Mouse (Mus musculus): ENCODE data around the gene Mtus2. TPM values are rescaled to one million over a fixed set of nuclear protein-coding genes. Genes with fewer than 3 reads are reported as not detected.

Mtus2 gene
- polyA plus RNA-seq, 1 experiment: 0.80 TPM

- Histone ChIP-seq H3K27ac (ENCODE audit: insufficient read depth, low read depth, low read length) (peak overlapping the region; percentile 35), H3K27me3 (replicated peaks; ENCODE audit: control insufficient read depth, insufficient read depth, low read length) (no peaks in the 10 kb centered on the region), H3K4me1 (ENCODE audit: control insufficient read depth, insufficient read depth, low read length) (no peaks in the 10 kb centered on the region; the same call in 1 of the 2 replicates), H3K36me3 (ENCODE audit: control insufficient read depth, insufficient read depth, low read length) (no peaks in the 10 kb centered on the region), H3K4me3 (ENCODE audit: insufficient read depth, low read depth, low read length) (no peak overlapping the region)
- no peak for TF ChIP-seq POLR2A (IDR thresholded peaks at IDR 0.05; ENCODE audit: low read depth, low read length)
- TF ChIP-seq CTCF (conservative IDR thresholded peaks at IDR 0.05; ENCODE audit: insufficient read depth, insufficient read length, low read depth, low read length): no peak
- peak; percentile 34 for DNase-seq
- WGBS: 10% methylated on average over 3 of the region's 3 CpGs
Measured at GRCm38 (mm10) chr5:148361759-148362010, 404.6 kb downstream of the Mtus2 start.

- H3K27me3 ChIP-seq (replicated peaks; ENCODE audit: control insufficient read depth, insufficient read depth, low read length): no peaks in the 10 kb centered on the region
- no peak overlapping the region for H3K4me3 ChIP-seq (ENCODE audit: insufficient read depth, low read depth, low read length)
- no peaks in the 10 kb centered on the region for H3K36me3 ChIP-seq (ENCODE audit: control insufficient read depth, insufficient read depth, low read length)
- 95% methylated on average over 7 of the region's 7 CpGs for WGBS
- no peak for TF ChIP-seq POLR2A (IDR thresholded peaks at IDR 0.05; ENCODE audit: low read depth, low read length)
- no peak for TF ChIP-seq CTCF (conservative IDR thresholded peaks at IDR 0.05; ENCODE audit: insufficient read depth, insufficient read length, low read depth, low read length)
- DNase-seq: no peak
- no peaks in the 10 kb centered on the region; the same call in 1 of the 2 replicates for H3K4me1 ChIP-seq (ENCODE audit: control insufficient read depth, insufficient read depth, low read length)
- peak overlapping the region; percentile 35; the same call in 1 of the 2 replicates for H3K27ac ChIP-seq (ENCODE audit: insufficient read depth, low read depth, low read length)
Measured at GRCm38 (mm10) chr5:148362296-148362695, 405.2 kb downstream of the Mtus2 start.

GRCm38 (mm10) chr5:148363441-148364113, 406.5 kb downstream of the Mtus2 start:
- Histone ChIP-seq H3K27ac (ENCODE audit: insufficient read depth, low read depth, low read length) (no peak overlapping the region), H3K4me3 (ENCODE audit: insufficient read depth, low read depth, low read length) (no peak overlapping the region), H3K4me1 (ENCODE audit: control insufficient read depth, insufficient read depth, low read length) (no peaks in the 10 kb centered on the region; the same call in 1 of the 2 replicates), H3K27me3 (replicated peaks; ENCODE audit: control insufficient read depth, insufficient read depth, low read length) (no peaks in the 10 kb centered on the region), H3K36me3 (ENCODE audit: control insufficient read depth, insufficient read depth, low read length) (no peaks in the 10 kb centered on the region)
- no peak for TF ChIP-seq POLR2A (IDR thresholded peaks at IDR 0.05; ENCODE audit: low read depth, low read length)
- TF ChIP-seq CTCF (conservative IDR thresholded peaks at IDR 0.05; ENCODE audit: insufficient read depth, insufficient read length, low read depth, low read length): no peak
- WGBS: 84% methylated on average over 22 of the region's 22 CpGs
- DNase-seq: no peak

Other genes starting within 250 kb of the Mtus2 start
- 14.9 and 17.5 TPM in 2 replicates for gene Flt1, start 231.3 kb upstream of the Mtus2 start, polyA plus RNA-seq (2012; rRNA removed)
- gene Pomp, start 96.9 kb upstream of the Mtus2 start, polyA plus RNA-seq (2012; rRNA removed): 74.6 and 109 TPM in 2 replicates
- gene Slc46a3, start 62.5 kb upstream of the Mtus2 start, polyA plus RNA-seq (2012; rRNA removed): 36.9 and 48.5 TPM in 2 replicates